Mouse (Mus musculus) liver, adult 2 months (tissue): Measurements from ENCODE around the gene Nup107.

Source experiments
- CTCF ChIP-seq: fragments of 200-500 bp; IDR thresholded peaks from 2 replicates; pipeline ENCODE4 v1.5.1; 2011; ENCODE audit warnings: low read depth, low read length, control low read depth
- POLR2A ChIP-seq: fragments of 200-500 bp; IDR thresholded peaks from 2 replicates; pipeline ENCODE4 v1.6.1; 2011; ENCODE audit warnings: low read length, control low read depth; ENCODE audit not compliant: insufficient read depth; ENCODE audit errors: extremely low read depth

GRCm38 (mm10) chr10:117840431-117840995 is 48.0 kb upstream of the Nup107 start:
- TF ChIP-seq CTCF (no peak), POLR2A (no peak)
